Mouse (Mus musculus): Measurements from ENCODE around the gene Csnk2a1.

DNA sequence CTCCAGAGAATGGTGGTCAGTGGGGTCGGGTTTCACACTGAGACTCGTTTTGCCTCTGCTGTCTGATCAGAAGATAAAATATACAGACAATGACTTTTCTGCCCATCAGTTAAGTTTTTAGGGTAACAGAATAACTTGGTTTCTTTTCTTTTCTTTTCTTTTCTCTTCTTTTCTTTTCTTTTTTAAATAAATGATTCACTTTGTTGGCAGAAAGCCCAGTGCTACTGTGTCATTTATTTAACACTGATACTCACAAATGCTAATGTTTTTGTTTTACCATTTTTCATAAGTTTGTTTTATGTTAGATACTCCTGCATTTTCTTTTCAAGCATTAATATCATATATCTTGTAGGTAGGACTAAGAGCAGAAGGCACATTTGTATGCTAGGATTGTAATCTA lies 13.9 kb downstream of the Csnk2a1 start:
- no peak for TF ChIP-seq CTCF (IDR thresholded peaks at IDR 0.05; ENCODE audit: low read depth, low read length)
- TF ChIP-seq POLR2A (IDR thresholded peaks at IDR 0.05; ENCODE audit: extremely low read depth, insufficient read depth, low read length), result no peak
